Mouse (Mus musculus): ENCODE results near the gene Ankrd65. TPM values are rescaled to one million over a fixed set of nuclear protein-coding genes. Genes with fewer than 3 reads are reported as not detected.

The Ankrd65 gene
- polyA plus RNA-seq, 1 experiment, result not detected

- 58% methylated on average over 8 of the region's 8 CpGs for WGBS
- no peak for TF ChIP-seq POLR2A (IDR thresholded peaks at IDR 0.05; ENCODE audit: insufficient read depth, low read depth, low read length)
- no peak for TF ChIP-seq CTCF (IDR thresholded peaks at IDR 0.05; ENCODE audit: insufficient read depth, low read depth, low read length)
- no peak overlapping the region for H3K4me3 ChIP-seq (ENCODE audit: insufficient read depth, low read depth, low read length)
- peaks cover 38% of the 10 kb centered on the region for H3K4me1 ChIP-seq (ENCODE audit: control insufficient read depth, insufficient read depth, low read length)
- H3K27ac ChIP-seq (ENCODE audit: insufficient read depth, low read depth, low read length), result peak overlapping the region; percentile 41; the same call in 1 of the 2 replicates
Observed at GRCm38 (mm10) chr4:155838187-155839153, 48.2 kb downstream of the Ankrd65 start.

GRCm38 (mm10) chr4:155839483-155839910, 49.3 kb downstream of the Ankrd65 start, which contains the start of gene Mxra8:
Gene Mxra8, plus strand, starts transcription at chr4:155839680.
- TF ChIP-seq CTCF (IDR thresholded peaks at IDR 0.05; ENCODE audit: insufficient read depth, low read depth, low read length) (no peak), POLR2A (IDR thresholded peaks at IDR 0.05; ENCODE audit: insufficient read depth, low read depth, low read length) (no peak)
- 21% methylated on average over 16 of the region's 16 CpGs for WGBS
- Histone ChIP-seq H3K4me1 (ENCODE audit: control insufficient read depth, insufficient read depth, low read length) (peaks cover 33% of the 10 kb centered on the region), H3K4me3 (ENCODE audit: insufficient read depth, low read depth, low read length) (peak within 1 kb of the TSS; percentile 7; the same call in 1 of the 2 replicates), H3K27ac (ENCODE audit: insufficient read depth, low read depth, low read length) (peak within 1 kb of the TSS; percentile 41; the same call in 1 of the 2 replicates)

GRCm38 (mm10) chr4:155840076-155841002, 50.1 kb downstream of the Ankrd65 start:
- TF ChIP-seq POLR2A (IDR thresholded peaks at IDR 0.05; ENCODE audit: insufficient read depth, low read depth, low read length), result no peak
- no peak for TF ChIP-seq CTCF (IDR thresholded peaks at IDR 0.05; ENCODE audit: insufficient read depth, low read depth, low read length)
- Histone ChIP-seq H3K4me1 (ENCODE audit: control insufficient read depth, insufficient read depth, low read length) (peaks cover 33% of the 10 kb centered on the region), H3K27ac (ENCODE audit: insufficient read depth, low read depth, low read length) (no peak overlapping the region), H3K4me3 (ENCODE audit: insufficient read depth, low read depth, low read length) (peak overlapping the region; percentile 31)
- 37% methylated on average over 8 of the region's 8 CpGs for WGBS

- 3% methylated on average over 32 of the region's 32 CpGs for WGBS
- Histone ChIP-seq H3K4me1 (ENCODE audit: control insufficient read depth, insufficient read depth, low read length) (peaks cover 33% of the 10 kb centered on the region), H3K27ac (ENCODE audit: insufficient read depth, low read depth, low read length) (no peak overlapping the region), H3K4me3 (ENCODE audit: insufficient read depth, low read depth, low read length) (peak overlapping the region; percentile 31)
- TF ChIP-seq CTCF (IDR thresholded peaks at IDR 0.05; ENCODE audit: insufficient read depth, low read depth, low read length), result no peak
- no peak for TF ChIP-seq POLR2A (IDR thresholded peaks at IDR 0.05; ENCODE audit: insufficient read depth, low read depth, low read length)
Observed at GRCm38 (mm10) chr4:155841003-155841454, 50.8 kb downstream of the Ankrd65 start.

GRCm38 (mm10) chr4:155841651-155842270, 51.5 kb downstream of the Ankrd65 start:
- no peak overlapping the region for H3K4me3 ChIP-seq (ENCODE audit: insufficient read depth, low read depth, low read length)
- 55% methylated on average over 38 of the region's 38 CpGs for WGBS

GRCm38 (mm10) chr4:155843231-155843630, 53.0 kb downstream of the Ankrd65 start:
- Histone ChIP-seq H3K4me3 (ENCODE audit: insufficient read depth, low read depth, low read length) (no peak overlapping the region), H3K27ac (ENCODE audit: insufficient read depth, low read depth, low read length) (no peak overlapping the region), H3K4me1 (ENCODE audit: control insufficient read depth, insufficient read depth, low read length) (peaks cover 39% of the 10 kb centered on the region)
- TF ChIP-seq POLR2A (IDR thresholded peaks at IDR 0.05; ENCODE audit: insufficient read depth, low read depth, low read length) (no peak), CTCF (IDR thresholded peaks at IDR 0.05; ENCODE audit: insufficient read depth, low read depth, low read length) (no peak)
- 89% methylated on average over 5 of the region's 5 CpGs for WGBS

More at GRCm38 (mm10) chr4:155841651-155842270, 51.5 kb downstream of the Ankrd65 start:
- H3K27ac ChIP-seq (ENCODE audit: insufficient read depth, low read depth, low read length), result no peak overlapping the region
- TF ChIP-seq CTCF (IDR thresholded peaks at IDR 0.05; ENCODE audit: insufficient read depth, low read depth, low read length) (no peak), POLR2A (IDR thresholded peaks at IDR 0.05; ENCODE audit: insufficient read depth, low read depth, low read length) (no peak)
- peaks cover 39% of the 10 kb centered on the region for H3K4me1 ChIP-seq (ENCODE audit: control insufficient read depth, insufficient read depth, low read length)

- WGBS, result 3% methylated on average over 64 of the region's 65 CpGs
- Histone ChIP-seq H3K27ac (ENCODE audit: insufficient read depth, low read depth, low read length) (peak within 1 kb of the TSS; percentile 22), H3K4me1 (ENCODE audit: control insufficient read depth, insufficient read depth, low read length) (peaks cover 28% of the 10 kb centered on the region), H3K4me3 (ENCODE audit: insufficient read depth, low read depth, low read length) (peak within 1 kb of the TSS; percentile 85)
- TF ChIP-seq POLR2A (IDR thresholded peaks at IDR 0.05; ENCODE audit: insufficient read depth, low read depth, low read length) (peak; percentile 92), CTCF (IDR thresholded peaks at IDR 0.05; ENCODE audit: insufficient read depth, low read depth, low read length) (0 out of 2 replicates have a peak, but pooled peaks have one; percentile 17)
Observed at GRCm38 (mm10) chr4:155846871-155847578, 56.8 kb downstream of the Ankrd65 start, which contains the start of gene Dvl1. Gene Dvl1, plus strand, starts transcription at chr4:155847402.

All from olfactory bulb, adult 2 months (tissue).